Mouse (Mus musculus): Measurements from ENCODE around the gene Rbm34. TPM values are rescaled to one million over a fixed set of nuclear protein-coding genes. Genes with fewer than 3 reads are reported as not detected.

Gene Rbm34
- polyA plus RNA-seq, 1 experiment from 2014 or later, result 11.7 TPM

DNA sequence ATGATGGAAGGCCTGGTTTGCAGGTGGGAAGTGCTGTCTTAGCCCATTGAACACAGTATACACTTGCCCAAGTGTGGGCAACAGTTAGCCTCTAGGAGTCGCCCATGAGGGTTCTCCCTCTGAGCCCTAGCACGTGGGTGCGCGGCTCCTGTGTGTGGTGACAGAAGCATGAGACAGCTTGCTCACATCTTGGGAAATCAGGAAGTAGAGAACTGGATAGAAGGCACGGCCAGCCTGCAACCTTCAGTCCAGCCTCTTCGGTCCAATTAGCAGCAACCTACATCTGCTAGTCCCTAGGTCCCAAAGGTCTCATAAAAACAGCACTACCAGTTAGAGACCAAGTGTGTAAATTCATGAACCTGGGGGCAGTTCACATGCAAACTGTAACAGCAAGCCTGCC is 62.1 kb downstream of the Rbm34 start:
- no peak overlapping the region for H3K27ac ChIP-seq (replicated peaks in 1 of 2; ENCODE audit: control insufficient read depth in 1 of 2, insufficient read depth in 1 of 2, low read depth in 2 of 2, low read length in 2 of 2)
- peaks cover 15 to 18% of the 10 kb centered on the region in 2 experiments for H3K4me1 ChIP-seq (ENCODE audit: control insufficient read depth in 2 of 2, insufficient read depth in 2 of 2, low read length in 2 of 2)
- peaks cover 4% of the 10 kb centered on the region; the same call in 1 of the 2 replicates for H3K9me3 ChIP-seq (ENCODE audit: control insufficient read depth, low read length)
- no peak overlapping the region for H3K4me3 ChIP-seq (ENCODE audit: control insufficient read depth in 1 of 2, insufficient read depth in 1 of 2, low read depth in 1 of 2, low read length in 2 of 2)
- no peak overlapping the region for H3K4me2 ChIP-seq (ENCODE audit: low read length)
- no peaks in the 10 kb centered on the region for H3K36me3 ChIP-seq (ENCODE audit: control insufficient read depth, insufficient read depth, low read length)
- H3K27me3 ChIP-seq (ENCODE audit: control insufficient read depth, insufficient read depth, low read length), result no peaks in the 10 kb centered on the region
- 70% methylated on average over 6 of the region's 6 CpGs for WGBS
- H3K9ac ChIP-seq (ENCODE audit: low read length), result no peak overlapping the region
- no peak for ATAC-seq (ENCODE audit: insufficient number of reproducible peaks, insufficient read depth, low FRiP score, low read depth)

DNA sequence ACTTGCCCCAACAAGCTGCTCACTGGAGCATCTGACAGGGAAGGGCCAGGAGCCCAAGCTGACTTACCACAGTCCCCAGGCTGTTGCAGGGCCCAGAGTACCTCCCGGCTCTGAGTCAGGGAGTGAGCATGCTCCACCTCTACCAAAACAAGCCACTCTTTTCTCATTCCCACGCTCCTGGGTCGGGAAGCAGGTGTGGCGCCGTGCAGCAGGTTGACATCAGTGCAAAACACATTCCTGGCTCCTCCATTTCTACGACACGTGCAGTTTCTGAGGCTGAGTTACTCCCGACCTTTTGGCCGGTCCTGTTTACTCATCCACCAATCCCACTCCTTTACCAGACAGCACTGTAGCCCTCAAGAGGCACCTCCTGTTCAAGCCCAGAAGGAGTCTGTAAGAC is 62.9 kb downstream of the Rbm34 start:
- Histone ChIP-seq H3K27me3 (ENCODE audit: control insufficient read depth, insufficient read depth, low read length) (no peaks in the 10 kb centered on the region), H3K4me1 (ENCODE audit: control insufficient read depth in 2 of 2, insufficient read depth in 2 of 2, low read length in 2 of 2) (peaks cover 7 to 10% of the 10 kb centered on the region in 2 experiments), H3K4me3 (ENCODE audit: control insufficient read depth in 1 of 2, insufficient read depth in 1 of 2, low read depth in 1 of 2, low read length in 2 of 2) (no peak overlapping the region), H3K9me3 (ENCODE audit: control insufficient read depth, low read length) (peaks cover 4% of the 10 kb centered on the region; the same call in 1 of the 2 replicates), H3K9ac (ENCODE audit: low read length) (no peak overlapping the region), H3K4me2 (ENCODE audit: low read length) (no peak overlapping the region), H3K27ac (replicated peaks in 1 of 2; ENCODE audit: control insufficient read depth in 1 of 2, insufficient read depth in 1 of 2, low read depth in 2 of 2, low read length in 2 of 2) (no peak overlapping the region), H3K36me3 (ENCODE audit: control insufficient read depth, insufficient read depth, low read length) (no peaks in the 10 kb centered on the region)
- WGBS, result 89% methylated on average over 9 of the region's 9 CpGs
- ATAC-seq (ENCODE audit: insufficient number of reproducible peaks, insufficient read depth, low FRiP score, low read depth), result no peak

DNA sequence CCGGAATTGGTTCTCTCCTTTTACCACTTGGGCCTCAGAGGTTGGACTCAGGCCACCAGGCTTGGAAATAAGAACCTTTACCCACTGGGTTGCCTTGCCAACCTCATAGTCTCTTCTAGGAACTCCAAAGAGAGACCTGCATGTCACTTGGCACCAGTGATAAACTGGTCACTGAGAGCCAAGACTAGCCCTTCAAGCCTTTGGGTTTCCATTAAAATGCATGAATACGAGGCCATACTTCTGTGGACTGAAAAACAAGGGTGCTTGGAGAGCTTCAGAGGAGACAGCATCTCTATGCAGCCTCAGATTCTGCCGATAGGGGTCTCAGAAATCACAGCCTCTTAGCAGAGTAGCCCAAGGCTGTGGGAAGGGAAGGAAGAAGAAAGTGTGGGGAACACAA is 63.5 kb downstream of the Rbm34 start:
- ATAC-seq (ENCODE audit: insufficient number of reproducible peaks, insufficient read depth, low FRiP score, low read depth), result no peak
- WGBS, result 84% methylated on average over 3 of the region's 3 CpGs
- Histone ChIP-seq H3K27me3 (ENCODE audit: control insufficient read depth, insufficient read depth, low read length) (no peaks in the 10 kb centered on the region), H3K4me1 (ENCODE audit: control insufficient read depth in 2 of 2, insufficient read depth in 2 of 2, low read length in 2 of 2) (peaks cover 7 to 9% of the 10 kb centered on the region in 2 experiments), H3K9ac (ENCODE audit: low read length) (no peak overlapping the region), H3K4me3 (ENCODE audit: control insufficient read depth in 1 of 2, insufficient read depth in 1 of 2, low read depth in 1 of 2, low read length in 2 of 2) (no peak overlapping the region), H3K4me2 (ENCODE audit: low read length) (no peak overlapping the region), H3K27ac (replicated peaks in 1 of 2; ENCODE audit: control insufficient read depth in 1 of 2, insufficient read depth in 1 of 2, low read depth in 2 of 2, low read length in 2 of 2) (no peak overlapping the region), H3K9me3 (ENCODE audit: control insufficient read depth, low read length) (peaks cover 4% of the 10 kb centered on the region; the same call in 1 of the 2 replicates), H3K36me3 (ENCODE audit: control insufficient read depth, insufficient read depth, low read length) (no peaks in the 10 kb centered on the region)

GRCm38 (mm10) chr8:126905387-126905786 is 65.5 kb downstream of the Rbm34 start:
- H3K4me1 ChIP-seq (ENCODE audit: control insufficient read depth in 2 of 2, insufficient read depth in 2 of 2, low read length in 2 of 2), result peaks cover 7 to 9% of the 10 kb centered on the region in 2 experiments
- H3K4me3 ChIP-seq (ENCODE audit: control insufficient read depth in 1 of 2, insufficient read depth in 1 of 2, low read depth in 1 of 2, low read length in 2 of 2), result no peak overlapping the region
- H3K36me3 ChIP-seq (ENCODE audit: control insufficient read depth, insufficient read depth, low read length), result no peaks in the 10 kb centered on the region
- H3K27ac ChIP-seq (replicated peaks in 1 of 2; ENCODE audit: control insufficient read depth in 1 of 2, insufficient read depth in 1 of 2, low read depth in 2 of 2, low read length in 2 of 2), result no peak overlapping the region
- H3K9me3 ChIP-seq (ENCODE audit: control insufficient read depth, low read length), result peaks cover 4% of the 10 kb centered on the region; the same call in 1 of the 2 replicates
- no peak overlapping the region for H3K4me2 ChIP-seq (ENCODE audit: low read length)
- WGBS, result 88% methylated on average over 3 of the region's 3 CpGs
- no peaks in the 10 kb centered on the region for H3K27me3 ChIP-seq (ENCODE audit: control insufficient read depth, insufficient read depth, low read length)
- H3K9ac ChIP-seq (ENCODE audit: low read length), result no peak overlapping the region
- no peak for ATAC-seq (ENCODE audit: insufficient number of reproducible peaks, insufficient read depth, low FRiP score, low read depth)

GRCm38 (mm10) chr8:126903927-126904326 is 66.9 kb downstream of the Rbm34 start:
- no peaks in the 10 kb centered on the region; a peak in 1 of 4 replicates for H3K4me1 ChIP-seq (ENCODE audit: control insufficient read depth in 2 of 2, insufficient read depth in 2 of 2, low read length in 2 of 2)
- H3K36me3 ChIP-seq (ENCODE audit: control insufficient read depth, insufficient read depth, low read length), result no peaks in the 10 kb centered on the region
- WGBS, result 88% methylated on average over 9 of the region's 9 CpGs

GRCm38 (mm10) chr8:126903224-126903895 is 67.5 kb downstream of the Rbm34 start:
- Histone ChIP-seq H3K9me3 (ENCODE audit: control insufficient read depth, low read length) (peaks cover 4% of the 10 kb centered on the region; the same call in 1 of the 2 replicates), H3K4me1 (ENCODE audit: control insufficient read depth in 2 of 2, insufficient read depth in 2 of 2, low read length in 2 of 2) (no peaks in the 10 kb centered on the region), H3K36me3 (ENCODE audit: control insufficient read depth, insufficient read depth, low read length) (no peaks in the 10 kb centered on the region), H3K27ac (replicated peaks in 1 of 2; ENCODE audit: control insufficient read depth in 1 of 2, insufficient read depth in 1 of 2, low read depth in 2 of 2, low read length in 2 of 2) (no peak overlapping the region), H3K4me3 (ENCODE audit: control insufficient read depth in 1 of 2, insufficient read depth in 1 of 2, low read depth in 1 of 2, low read length in 2 of 2) (no peak overlapping the region), H3K4me2 (ENCODE audit: low read length) (no peak overlapping the region), H3K9ac (ENCODE audit: low read length) (no peak overlapping the region), H3K27me3 (ENCODE audit: control insufficient read depth, insufficient read depth, low read length) (no peaks in the 10 kb centered on the region)
- ATAC-seq (ENCODE audit: insufficient number of reproducible peaks, insufficient read depth, low FRiP score, low read depth), result no peak
- WGBS, result 54% methylated on average over 9 of the region's 9 CpGs

More at GRCm38 (mm10) chr8:126903927-126904326, 66.9 kb downstream of the Rbm34 start:
- Histone ChIP-seq H3K4me2 (ENCODE audit: low read length) (no peak overlapping the region), H3K4me3 (ENCODE audit: control insufficient read depth in 1 of 2, insufficient read depth in 1 of 2, low read depth in 1 of 2, low read length in 2 of 2) (no peak overlapping the region), H3K27ac (replicated peaks in 1 of 2; ENCODE audit: control insufficient read depth in 1 of 2, insufficient read depth in 1 of 2, low read depth in 2 of 2, low read length in 2 of 2) (no peak overlapping the region), H3K9me3 (ENCODE audit: control insufficient read depth, low read length) (peaks cover 4% of the 10 kb centered on the region; the same call in 1 of the 2 replicates), H3K27me3 (ENCODE audit: control insufficient read depth, insufficient read depth, low read length) (no peaks in the 10 kb centered on the region), H3K9ac (ENCODE audit: low read length) (no peak overlapping the region)
- no peak for ATAC-seq (ENCODE audit: insufficient number of reproducible peaks, insufficient read depth, low FRiP score, low read depth)

- WGBS, result 77% methylated on average over 1 of the region's 1 CpGs
- Histone ChIP-seq H3K9ac (ENCODE audit: low read length) (no peak overlapping the region), H3K27ac (replicated peaks in 1 of 2; ENCODE audit: control insufficient read depth in 1 of 2, insufficient read depth in 1 of 2, low read depth in 2 of 2, low read length in 2 of 2) (no peak overlapping the region), H3K36me3 (ENCODE audit: control insufficient read depth, insufficient read depth, low read length) (no peaks in the 10 kb centered on the region), H3K4me3 (ENCODE audit: control insufficient read depth in 1 of 2, insufficient read depth in 1 of 2, low read depth in 1 of 2, low read length in 2 of 2) (no peak overlapping the region), H3K27me3 (ENCODE audit: control insufficient read depth, insufficient read depth, low read length) (no peaks in the 10 kb centered on the region), H3K4me2 (ENCODE audit: low read length) (no peak overlapping the region), H3K4me1 (ENCODE audit: control insufficient read depth in 2 of 2, insufficient read depth in 2 of 2, low read length in 2 of 2) (no peaks in the 10 kb centered on the region), H3K9me3 (ENCODE audit: control insufficient read depth, low read length) (peaks cover 4% of the 10 kb centered on the region; the same call in 1 of the 2 replicates)
- ATAC-seq (ENCODE audit: insufficient number of reproducible peaks, insufficient read depth, low FRiP score, low read depth), result no peak
Measured at GRCm38 (mm10) chr8:126901612-126902011, 69.3 kb downstream of the Rbm34 start.

- H3K9ac ChIP-seq (ENCODE audit: low read length), result no peak overlapping the region
- H3K4me1 ChIP-seq (ENCODE audit: control insufficient read depth in 2 of 2, insufficient read depth in 2 of 2, low read length in 2 of 2), result no peaks in the 10 kb centered on the region
- no peaks in the 10 kb centered on the region for H3K27me3 ChIP-seq (ENCODE audit: control insufficient read depth, insufficient read depth, low read length)
- peaks cover 4% of the 10 kb centered on the region; the same call in 1 of the 2 replicates for H3K9me3 ChIP-seq (ENCODE audit: control insufficient read depth, low read length)
- WGBS, result 60% methylated on average over 2 of the region's 2 CpGs
- H3K4me2 ChIP-seq (ENCODE audit: low read length), result no peak overlapping the region
- no peak for ATAC-seq (ENCODE audit: insufficient number of reproducible peaks, insufficient read depth, low FRiP score, low read depth)
- H3K36me3 ChIP-seq (ENCODE audit: control insufficient read depth, insufficient read depth, low read length), result no peaks in the 10 kb centered on the region
- H3K4me3 ChIP-seq (ENCODE audit: control insufficient read depth in 1 of 2, insufficient read depth in 1 of 2, low read depth in 1 of 2, low read length in 2 of 2), result no peak overlapping the region
- no peak overlapping the region for H3K27ac ChIP-seq (replicated peaks in 1 of 2; ENCODE audit: control insufficient read depth in 1 of 2, insufficient read depth in 1 of 2, low read depth in 2 of 2, low read length in 2 of 2)
Measured at GRCm38 (mm10) chr8:126901049-126901448, 69.8 kb downstream of the Rbm34 start.

Data from heart, embryonic 14.5 days (tissue).